Mouse (Mus musculus) thymus, adult 2 months (tissue): Measurements from ENCODE around the gene Upk1b. TPM values are rescaled to one million over a fixed set of nuclear protein-coding genes. Genes with fewer than 3 reads are reported as not detected.

Source experiments
- DNase-seq: peaks from one replicate; pipeline ENCODE4 v3.0.0; 2021
- H3K27ac ChIP-seq: fragments of 200-500 bp; 2 replicates; pipeline ENCODE4 v1.5.1; 2012; ENCODE audit warnings: low read length, control low read depth; ENCODE audit not compliant: control insufficient read depth, insufficient read depth
- H3K27me3 ChIP-seq: fragments of 200-500 bp; 2 replicates; pipeline ENCODE4 v1.6.1; 2012; ENCODE audit warnings: mild to moderate bottlenecking, low read length, moderate library complexity, mixed read lengths; ENCODE audit not compliant: control insufficient read depth, insufficient read depth
- H3K36me3 ChIP-seq: fragments of 200-500 bp; 2 replicates; pipeline ENCODE4 v1.6.1; 2012; ENCODE audit warnings: mild to moderate bottlenecking, low read length, moderate library complexity; ENCODE audit not compliant: control insufficient read depth, insufficient read depth
- H3K4me1 ChIP-seq: fragments of 200-500 bp; replicated peaks from 2 replicates; pipeline ENCODE4 v1.6.1; 2012; ENCODE audit warnings: low read length; ENCODE audit not compliant: control insufficient read depth, insufficient read depth
- H3K4me3 ChIP-seq: fragments of 200-500 bp; 2 replicates; pipeline ENCODE4 v1.5.1; 2012; ENCODE audit warnings: mild to moderate bottlenecking, low read length, control low read depth, moderate library complexity; ENCODE audit not compliant: control insufficient read depth, insufficient read depth
- CTCF ChIP-seq: fragments of 200-500 bp; IDR thresholded peaks from 2 replicates; pipeline ENCODE4 v1.5.1; 2012; ENCODE audit warnings: mild to moderate bottlenecking, control low read depth, low read length, moderate library complexity, borderline replicate concordance; ENCODE audit not compliant: control insufficient read depth, poor library complexity, insufficient read depth; ENCODE audit errors: extremely low read depth
- POLR2A ChIP-seq: fragments of 200-500 bp; IDR thresholded peaks from 2 replicates; pipeline ENCODE4 v1.6.1; 2012; ENCODE audit warnings: mild to moderate bottlenecking, low read length, control low read depth, moderate library complexity; ENCODE audit not compliant: control insufficient read depth, poor library complexity, insufficient read depth; ENCODE audit errors: extremely low read depth
- WGBS: fragments of 180-500 bp; shearing (Covaris S2); methylation state at CpG from one replicate; pipeline ENCODE4 v1.1.7; 2018; 5-methylcytosine and 5-hydroxymethylcytosine counted together
- polyA plus RNA-seq: library from polyadenylated mRNA; depleted of rRNA; stranded (reverse); fragments of >200 nt; gene quantifications from 2 replicates; pipeline ENCODE4 v1.2.3, GENCODE M21; 2012

Gene Upk1b
- polyA plus RNA-seq, 1 experiment = 2.9 TPM

GRCm38 (mm10) chr16:38742659-38743131, 57.4 kb downstream of the Upk1b start:
- Histone ChIP-seq H3K27ac (no peak overlapping the region), H3K36me3 (no peaks in the 10 kb centered on the region), H3K4me3 (peak overlapping the region; percentile 64), H3K27me3 (no peaks in the 10 kb centered on the region), H3K4me1 (peaks cover 7% of the 10 kb centered on the region)
- DNase-seq = peak; percentile 29
- TF ChIP-seq POLR2A = no peak
- TF ChIP-seq CTCF = no peak
- WGBS = 2% methylated on average over 13 of the region's 13 CpGs

GRCm38 (mm10) chr16:38742113-38742658, 57.9 kb downstream of the Upk1b start, which contains the start of gene B4galt4:
B4galt4 (plus strand) TSS chr16:38742264.
- Histone ChIP-seq H3K27me3 (no peaks in the 10 kb centered on the region), H3K27ac (no peak within 1 kb of the TSS), H3K4me1 (peaks cover 7% of the 10 kb centered on the region), H3K36me3 (no peaks in the 10 kb centered on the region), H3K4me3 (peak within 1 kb of the TSS; percentile 64)
- peak; percentile 64 for DNase-seq
- WGBS = under 1% methylated on average over 68 of the region's 69 CpGs
- TF ChIP-seq POLR2A (0 out of 2 replicates have a peak, but pooled peaks have one; percentile 35), CTCF (peak; percentile 47; the same call in 1 of the 2 replicates)

GRCm38 (mm10) chr16:38741204-38741903, 58.8 kb downstream of the Upk1b start:
- peaks cover 7% of the 10 kb centered on the region for H3K4me1 ChIP-seq

DNA sequence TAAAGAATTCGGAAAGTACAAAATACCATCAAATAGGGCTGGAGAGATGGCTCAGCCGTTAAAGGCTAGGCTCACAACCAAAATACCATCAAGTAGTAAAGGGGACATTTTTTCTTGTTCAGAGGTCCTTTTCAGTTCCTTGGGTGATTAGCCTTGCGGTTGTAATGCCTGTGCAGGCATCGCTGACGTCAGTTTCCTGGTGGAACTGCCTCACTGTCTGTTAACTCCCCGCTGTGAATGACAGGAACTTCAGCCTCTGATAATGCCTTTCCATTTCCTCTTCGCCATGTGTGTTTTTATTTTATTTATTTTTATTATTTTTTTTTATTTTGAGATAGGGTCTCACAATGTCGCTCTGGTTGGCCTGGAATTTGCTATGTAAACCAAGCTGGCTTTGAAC, 69.2 kb downstream of the Upk1b start:
- TF ChIP-seq POLR2A (no peak), CTCF (no peak)
- Histone ChIP-seq H3K4me3 (no peak overlapping the region), H3K27ac (no peak overlapping the region), H3K27me3 (no peaks in the 10 kb centered on the region), H3K36me3 (no peaks in the 10 kb centered on the region), H3K4me1 (no peaks in the 10 kb centered on the region; the same call in 1 of the 2 replicates)
- DNase-seq = no peak
- 10% methylated on average over 8 of the region's 8 CpGs for WGBS

More at GRCm38 (mm10) chr16:38741204-38741903, 58.8 kb downstream of the Upk1b start:
- Histone ChIP-seq H3K36me3 (no peaks in the 10 kb centered on the region), H3K27me3 (no peaks in the 10 kb centered on the region), H3K4me3 (no peak overlapping the region), H3K27ac (no peak overlapping the region)
- no peak for DNase-seq
- 72% methylated on average over 13 of the region's 13 CpGs for WGBS
- TF ChIP-seq POLR2A (no peak), CTCF (no peak)

- H3K36me3 ChIP-seq = no peaks in the 10 kb centered on the region
- no peaks in the 10 kb centered on the region for H3K27me3 ChIP-seq
- no peak overlapping the region for H3K4me3 ChIP-seq
- no peaks in the 10 kb centered on the region; the same call in 1 of the 2 replicates for H3K4me1 ChIP-seq
- H3K27ac ChIP-seq = no peak overlapping the region
- TF ChIP-seq POLR2A (no peak), CTCF (no peak)
- DNase-seq = peak; percentile 19
- WGBS = 23% methylated on average over 15 of the region's 15 CpGs
Measured at GRCm38 (mm10) chr16:38729610-38730288, 70.4 kb downstream of the Upk1b start.

- Histone ChIP-seq H3K36me3 (no peaks in the 10 kb centered on the region), H3K4me3 (no peak overlapping the region), H3K4me1 (no peaks in the 10 kb centered on the region; the same call in 1 of the 2 replicates), H3K27ac (no peak overlapping the region), H3K27me3 (no peaks in the 10 kb centered on the region)
- no peak for DNase-seq
- 83% methylated on average over 6 of the region's 6 CpGs for WGBS
- TF ChIP-seq CTCF (no peak), POLR2A (no peak)
Measured at GRCm38 (mm10) chr16:38729139-38729538, 71.0 kb downstream of the Upk1b start.
